Mouse (Mus musculus) liver, adult 2 months (tissue): ENCODE data around the gene Helz.

Experiments
- CTCF ChIP-seq: fragments of 200-500 bp; IDR thresholded peaks from 2 replicates; pipeline ENCODE4 v1.5.1; 2011; ENCODE audit warnings: low read depth, low read length, control low read depth
- POLR2A ChIP-seq: fragments of 200-500 bp; IDR thresholded peaks from 2 replicates; pipeline ENCODE4 v1.6.1; 2011; ENCODE audit warnings: low read length, control low read depth; ENCODE audit not compliant: insufficient read depth; ENCODE audit errors: extremely low read depth

DNA sequence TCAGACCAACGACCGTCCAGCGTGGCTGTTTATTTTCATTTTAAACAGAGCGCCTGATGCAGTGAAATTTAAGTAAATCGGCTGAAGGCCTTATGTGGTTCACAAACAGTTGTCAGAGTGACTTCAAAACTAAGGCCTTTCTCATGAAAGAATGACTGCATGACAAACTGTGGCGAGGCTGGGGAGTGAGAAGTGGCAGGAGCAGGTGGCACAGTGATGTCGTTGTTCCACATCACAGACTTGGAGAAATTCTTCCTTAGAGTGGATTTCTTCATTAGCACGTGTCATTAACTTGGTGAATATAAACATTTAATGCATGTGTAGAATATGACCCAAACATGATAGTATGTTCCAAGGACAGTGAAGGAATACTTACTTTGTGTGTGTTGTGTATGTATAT, 104.4 kb downstream of the Helz start:
- TF ChIP-seq CTCF = no peak
- TF ChIP-seq POLR2A = no peak
